Mouse (Mus musculus) neural tube, embryonic 11.5 days (tissue): Measurements from ENCODE around the gene Syt16. TPM values are rescaled to one million over a fixed set of nuclear protein-coding genes. Genes with fewer than 3 reads are reported as not detected.
A peak's percentile ranks its signal among the peaks of the same experiment; 100 is the strongest.

Source experiments
- ATAC-seq: fragments of 200-750 bp; cut with Nextera tagmentation; 2 replicates; pipeline ENCODE4 v1.8.0; 2017; ENCODE audit warnings: moderate number of reproducible peaks, mild to moderate bottlenecking, moderate TSS enrichment, moderate library complexity; ENCODE audit not compliant: insufficient read depth, low FRiP score, low TSS enrichment
- DNase-seq: peaks from one replicate; pipeline ENCODE4 v3.0.0-alpha.2; 2015; ENCODE audit warnings: low spot score
- H3K27ac ChIP-seq: fragments of 300-500 bp; sonication (generic); 2 replicates; pipeline ENCODE4 v1.5.1; 2014; ENCODE audit warnings: low read depth, mild to moderate bottlenecking, low read length
- H3K27me3 ChIP-seq: fragments of 300-500 bp; sonication (generic); 2 replicates; pipeline ENCODE4 v1.6.1; 2014; ENCODE audit warnings: mild to moderate bottlenecking, low read length, mixed read lengths; ENCODE audit not compliant: control insufficient read depth, insufficient read depth
- H3K36me3 ChIP-seq: fragments of 300-500 bp; sonication (generic); 2 replicates; pipeline ENCODE4 v1.6.1; 2014; ENCODE audit warnings: mild to moderate bottlenecking, low read length, moderate library complexity, mixed read lengths; ENCODE audit not compliant: control insufficient read depth, insufficient read depth
- H3K4me1 ChIP-seq: fragments of 300-500 bp; sonication (generic); 2 replicates; pipeline ENCODE4 v1.6.1; 2014; ENCODE audit warnings: low read length, mixed read lengths; ENCODE audit not compliant: control insufficient read depth, insufficient read depth
- H3K4me2 ChIP-seq: fragments of 300-500 bp; sonication (generic); 2 replicates; pipeline ENCODE4 v1.6.1; 2014; ENCODE audit warnings: low read depth, mild to moderate bottlenecking, moderate library complexity
- H3K4me3 ChIP-seq: fragments of 300-500 bp; sonication (generic); 2 replicates; pipeline ENCODE4 v1.5.1; 2014; ENCODE audit warnings: low read depth, low read length
- H3K9ac ChIP-seq: fragments of 300-500 bp; sonication (generic); 2 replicates; pipeline ENCODE4 v1.6.1; 2014; ENCODE audit warnings: mild to moderate bottlenecking, low read length
- H3K9me3 ChIP-seq: fragments of 300-500 bp; sonication (generic); 2 replicates; pipeline ENCODE4 v1.6.1; 2016; ENCODE audit warnings: low read length; ENCODE audit not compliant: control insufficient read depth
- WGBS: fragments of 180-500 bp; shearing (Covaris S2); extraction: QIAGEN DNeasy Blood & Tissue Kit; methylation state at CpG from one replicate; pipeline ENCODE4 v1.1.7; 2014; 5-methylcytosine and 5-hydroxymethylcytosine counted together
- polyA plus RNA-seq: library from polyadenylated mRNA; unstranded; fragments of >200 nt; fragmentation: Nextera tagmentation; extraction: Ambion mirVana; gene quantifications from 2 replicates; pipeline ENCODE4 v1.2.1, GENCODE M21; 2014

Gene Syt16
- polyA plus RNA-seq, 1 experiment from 2014 or later, result 9.3 TPM

GRCm38 (mm10) chr12:73964291-73965281 is 32.9 kb upstream of the Syt16 start, which contains the start of gene Snapc1:
Gene Snapc1, plus strand, starts transcription at chr12:73964481.
- Histone ChIP-seq H3K27ac (no peak within 1 kb of the TSS), H3K27me3 (no peaks in the 10 kb centered on the region), H3K9ac (peak within 1 kb of the TSS; percentile 77), H3K4me1 (peaks cover 3% of the 10 kb centered on the region), H3K4me3 (peak within 1 kb of the TSS; percentile 81), H3K4me2 (peak within 1 kb of the TSS; percentile 77), H3K9me3 (no peaks in the 10 kb centered on the region), H3K36me3 (peaks cover 5% of the 10 kb centered on the region; the same call in 1 of the 2 replicates)
- ATAC-seq (peak; percentile 100), DNase-seq (peak; percentile 98)
- WGBS, result 1% methylated on average over 60 of the region's 60 CpGs

GRCm38 (mm10) chr12:73969142-73969541 is 28.3 kb upstream of the Syt16 start:
- no peak for ATAC-seq
- peaks cover 3% of the 10 kb centered on the region for H3K4me1 ChIP-seq
- no peak overlapping the region for H3K4me3 ChIP-seq
- no peak overlapping the region for H3K27ac ChIP-seq
- WGBS, result 96% methylated on average over 8 of the region's 8 CpGs
- no peak overlapping the region for H3K4me2 ChIP-seq
- peaks cover 22% of the 10 kb centered on the region for H3K36me3 ChIP-seq
- H3K9ac ChIP-seq, result no peak overlapping the region
- no peaks in the 10 kb centered on the region; the same call in 1 of the 2 replicates for H3K9me3 ChIP-seq
- H3K27me3 ChIP-seq, result no peaks in the 10 kb centered on the region
- DNase-seq, result no peak

- Histone ChIP-seq H3K4me1 (no peaks in the 10 kb centered on the region), H3K4me2 (no peak overlapping the region), H3K9me3 (no peaks in the 10 kb centered on the region; the same call in 1 of the 2 replicates), H3K27me3 (no peaks in the 10 kb centered on the region), H3K36me3 (peaks cover 26% of the 10 kb centered on the region), H3K27ac (no peak overlapping the region), H3K9ac (no peak overlapping the region), H3K4me3 (no peak overlapping the region)
- DNase-seq, result no peak
- no peak for ATAC-seq
- 93% methylated on average over 6 of the region's 6 CpGs for WGBS
Measured at GRCm38 (mm10) chr12:73974584-73974983, 22.9 kb upstream of the Syt16 start.

GRCm38 (mm10) chr12:73978144-73978543 is 19.3 kb upstream of the Syt16 start:
- H3K4me1 ChIP-seq, result no peaks in the 10 kb centered on the region
- H3K36me3 ChIP-seq, result peaks cover 11% of the 10 kb centered on the region; the same call in 1 of the 2 replicates
- no peaks in the 10 kb centered on the region for H3K27me3 ChIP-seq
- H3K27ac ChIP-seq, result no peak overlapping the region
- H3K4me3 ChIP-seq, result no peak overlapping the region
- H3K9me3 ChIP-seq, result no peaks in the 10 kb centered on the region
- no peak overlapping the region for H3K9ac ChIP-seq
- no peak for ATAC-seq
- DNase-seq, result no peak
- no peak overlapping the region for H3K4me2 ChIP-seq
- 100% methylated on average over 3 of the region's 3 CpGs for WGBS

GRCm38 (mm10) chr12:73979667-73980066 is 17.8 kb upstream of the Syt16 start:
- no peak for ATAC-seq

GRCm38 (mm10) chr12:73982533-73982932 is 14.9 kb upstream of the Syt16 start:
- no peaks in the 10 kb centered on the region for H3K9me3 ChIP-seq
- no peaks in the 10 kb centered on the region for H3K27me3 ChIP-seq
- no peak for ATAC-seq
- no peak overlapping the region for H3K9ac ChIP-seq
- no peak overlapping the region for H3K4me3 ChIP-seq
- no peak overlapping the region for H3K27ac ChIP-seq
- DNase-seq, result no peak
- WGBS, result 83% methylated on average over 14 of the region's 14 CpGs
- H3K4me2 ChIP-seq, result no peak overlapping the region
- H3K4me1 ChIP-seq, result no peaks in the 10 kb centered on the region
- peaks cover 9% of the 10 kb centered on the region for H3K36me3 ChIP-seq

More at GRCm38 (mm10) chr12:73979667-73980066, 17.8 kb upstream of the Syt16 start:
- Histone ChIP-seq H3K9ac (no peak overlapping the region), H3K9me3 (no peaks in the 10 kb centered on the region), H3K4me2 (no peak overlapping the region), H3K27ac (no peak overlapping the region), H3K36me3 (peaks cover 10% of the 10 kb centered on the region), H3K4me1 (no peaks in the 10 kb centered on the region), H3K4me3 (no peak overlapping the region), H3K27me3 (no peaks in the 10 kb centered on the region)
- DNase-seq, result no peak
- WGBS, result 94% methylated on average over 5 of the region's 5 CpGs

GRCm38 (mm10) chr12:73986299-73986698 is 11.2 kb upstream of the Syt16 start:
- no peaks in the 10 kb centered on the region for H3K9me3 ChIP-seq
- H3K4me2 ChIP-seq, result no peak overlapping the region
- 88% methylated on average over 7 of the region's 7 CpGs for WGBS
- H3K4me1 ChIP-seq, result no peaks in the 10 kb centered on the region
- DNase-seq, result no peak
- H3K27me3 ChIP-seq, result no peaks in the 10 kb centered on the region
- H3K36me3 ChIP-seq, result peaks cover 6% of the 10 kb centered on the region
- no peak for ATAC-seq
- H3K27ac ChIP-seq, result no peak overlapping the region
- no peak overlapping the region for H3K4me3 ChIP-seq
- no peak overlapping the region for H3K9ac ChIP-seq

- WGBS, result 91% methylated on average over 4 of the region's 4 CpGs
- ATAC-seq (no peak), DNase-seq (no peak)
- no peak overlapping the region for H3K27ac ChIP-seq
- peaks cover 4% of the 10 kb centered on the region; the same call in 1 of the 2 replicates for H3K36me3 ChIP-seq
- no peaks in the 10 kb centered on the region for H3K27me3 ChIP-seq
- H3K4me2 ChIP-seq, result no peak overlapping the region
- H3K4me1 ChIP-seq, result no peaks in the 10 kb centered on the region
- no peak overlapping the region for H3K9ac ChIP-seq
- no peaks in the 10 kb centered on the region for H3K9me3 ChIP-seq
- H3K4me3 ChIP-seq, result no peak overlapping the region
Measured at GRCm38 (mm10) chr12:73988393-73989008, 9.0 kb upstream of the Syt16 start.
